22 mouse cellular contexts compared by ENCODE assay signal in the genomic region with DNA sequence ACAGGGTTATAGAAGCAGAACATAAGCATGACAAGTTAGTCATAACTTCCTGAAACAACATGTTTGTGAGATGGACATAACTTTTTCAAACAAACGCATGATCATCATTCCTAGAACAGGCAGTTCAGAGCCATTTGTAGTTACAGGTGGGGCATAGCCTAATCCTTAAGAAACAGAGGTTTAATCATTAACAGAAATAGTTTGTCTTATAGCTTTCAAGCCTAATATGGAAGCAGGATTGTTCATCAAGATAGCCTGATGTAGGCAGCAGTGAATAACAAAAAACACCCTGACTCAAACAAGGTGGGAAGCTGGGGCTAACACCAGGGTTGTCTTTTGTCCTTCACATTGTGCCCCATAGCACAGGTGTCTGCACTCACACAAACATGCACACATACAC.
DNase-seq lines count a peak whose midpoint lies in the region; ATAC-seq and TF ChIP-seq lines count a peak whose summit lies in the region.
"Had no signal": no experiment of that assay in that cellular context is flagged by ENCODE, and none has a peak within 500 bp of the region (broad histone marks: within the 10 kb centered on the region; RNA-seq: fewer than 3 reads in every experiment).

No protein-coding gene starts in this region.

- H3K27me3 ChIP-seq in heart, postnatal 0 days (ENCODE audit: control insufficient read depth, insufficient read depth, low read length), result no peaks in the 10 kb centered on the region
- H3K27me3 ChIP-seq in lung, postnatal 0 days (replicated peaks; ENCODE audit: insufficient read depth, low read length), result no peaks in the 10 kb centered on the region
- H3K27me3 ChIP-seq in stomach, postnatal 0 days (ENCODE audit: control insufficient read depth, insufficient read depth, low read length), result no peaks in the 10 kb centered on the region
- peaks cover 37% of the 10 kb centered on the region for H3K27me3 ChIP-seq in hindbrain, embryonic 12.5 days
- H3K27me3 ChIP-seq: CH12.LX, Patski had no signal

- no peak for DNase-seq in heart, postnatal 0 days (ENCODE audit: low spot score)
- DNase-seq in heart, adult 11 months, result no peak
- peak; percentile 45 for DNase-seq in lung, postnatal 0 days (ENCODE audit: low spot score)
- DNase-seq in lung, adult 2 months, result no peak
- DNase-seq in stomach, postnatal 0 days (ENCODE audit: low spot score), result no peak
- DNase-seq: B cell, adult 2 months; cerebellum, adult 18-20 months; cerebellum, adult 9-10 months; cerebellum, postnatal 14 days; gastrocnemius, postnatal 10 days; gastrocnemius, postnatal 36 days; heart, postnatal 14 days had no signal

- no peaks in the 10 kb centered on the region for H3K9me3 ChIP-seq in heart, postnatal 0 days (replicated peaks; ENCODE audit: control insufficient read depth, low read length)
- no peaks in the 10 kb centered on the region for H3K9me3 ChIP-seq in lung, postnatal 0 days (ENCODE audit: low read length)
- H3K9me3 ChIP-seq in stomach, postnatal 0 days (ENCODE audit: control insufficient read depth, low read length), result no peaks in the 10 kb centered on the region
- no peaks in the 10 kb centered on the region for H3K9me3 ChIP-seq in hindbrain, embryonic 12.5 days (replicated peaks)
- H3K9me3 ChIP-seq: forebrain, embryonic 10.5 days; forebrain, embryonic 13.5 days; G1E; hindbrain, embryonic 13.5 days had no signal

- TF ChIP-seq POLR2A in lung, adult 2 months (IDR thresholded peaks at IDR 0.05; ENCODE audit: borderline replicate concordance, extremely low read depth, low read depth, low read length), result no peak

- peaks cover 20% of the 10 kb centered on the region for H3K4me1 ChIP-seq in heart, postnatal 0 days (ENCODE audit: control insufficient read depth, insufficient read depth)
- no peaks in the 10 kb centered on the region for H3K4me1 ChIP-seq in lung, postnatal 0 days (ENCODE audit: insufficient read depth, low read depth, low read length)
- H3K4me1 ChIP-seq in lung, adult 2 months (ENCODE audit: control insufficient read depth, insufficient read depth, low read length), result peaks cover 2% of the 10 kb centered on the region; the same call in 1 of the 2 replicates
- H3K4me1 ChIP-seq in stomach, postnatal 0 days (replicated peaks; ENCODE audit: control insufficient read depth, insufficient read depth), result no peaks in the 10 kb centered on the region
- peaks cover 14% of the 10 kb centered on the region; the same call in 1 of the 2 replicates for H3K4me1 ChIP-seq in hindbrain, embryonic 12.5 days

- ATAC-seq in heart, postnatal 0 days (ENCODE audit: insufficient read depth, low read depth), result no peak
- no peak for ATAC-seq in lung, postnatal 0 days
- ATAC-seq in stomach, postnatal 0 days (ENCODE audit: low FRiP score, low TSS enrichment), result peak; percentile 66; the same call in 1 of the 2 replicates
- no peak for ATAC-seq in hindbrain, embryonic 12.5 days (ENCODE audit: low FRiP score)
- ATAC-seq: forebrain, embryonic 13.5 days; forebrain, embryonic 16.5 days; hindbrain, embryonic 16.5 days; Patski had no signal

- no peaks in the 10 kb centered on the region for H3K36me3 ChIP-seq in heart, postnatal 0 days (replicated peaks; ENCODE audit: control insufficient read depth, insufficient read depth, low read length)
- no peaks in the 10 kb centered on the region for H3K36me3 ChIP-seq in lung, postnatal 0 days (ENCODE audit: insufficient read depth, low read length)
- H3K36me3 ChIP-seq in stomach, postnatal 0 days (ENCODE audit: control insufficient read depth, insufficient read depth, low read length), result no peaks in the 10 kb centered on the region
- H3K36me3 ChIP-seq in hindbrain, embryonic 12.5 days, result no peaks in the 10 kb centered on the region
- H3K36me3 ChIP-seq: forebrain, embryonic 10.5 days; hindbrain, embryonic 13.5 days had no signal

- H3K4me2 ChIP-seq in heart, postnatal 0 days (ENCODE audit: low read depth, low read length), result no peak overlapping the region
- no peak overlapping the region for H3K4me2 ChIP-seq in lung, postnatal 0 days (replicated peaks; ENCODE audit: low read depth, low read length)
- no peak overlapping the region for H3K4me2 ChIP-seq in stomach, postnatal 0 days (replicated peaks; ENCODE audit: low read depth)
- no peak overlapping the region for H3K4me2 ChIP-seq in hindbrain, embryonic 12.5 days (replicated peaks)
- H3K4me2 ChIP-seq: forebrain, embryonic 13.5 days; heart, embryonic 11.5 days; hindbrain, embryonic 13.5 days had no signal

- TF ChIP-seq CTCF in heart, postnatal 0 days (IDR thresholded peaks at IDR 0.05; ENCODE audit: low read depth), result no peak
- no peak for TF ChIP-seq CTCF in lung, postnatal 0 days (IDR thresholded peaks at IDR 0.05)
- no peak for TF ChIP-seq CTCF in lung, adult 2 months (IDR thresholded peaks at IDR 0.05; ENCODE audit: insufficient read depth, low read length)
- TF ChIP-seq CTCF in stomach, postnatal 0 days (IDR thresholded peaks at IDR 0.05; ENCODE audit: low read depth), result no peak

- WGBS in heart, postnatal 0 days, result 79% methylated on average over 1 of the region's 1 CpGs
- WGBS in lung, postnatal 0 days, result 45% methylated on average over 1 of the region's 1 CpGs
- WGBS in lung, adult 2 months, result 58% methylated on average over 1 of the region's 1 CpGs
- 44% methylated on average over 1 of the region's 1 CpGs for WGBS in stomach, postnatal 0 days
- WGBS in hindbrain, embryonic 12.5 days, result 96% methylated on average over 1 of the region's 1 CpGs

- H3K4me3 ChIP-seq in heart, postnatal 0 days (ENCODE audit: low read depth, low read length), result no peak overlapping the region
- H3K4me3 ChIP-seq in lung, postnatal 0 days (ENCODE audit: low read depth, low read length), result no peak overlapping the region
- H3K4me3 ChIP-seq in lung, adult 2 months (replicated peaks; ENCODE audit: extremely low read depth, low read depth, low read length), result no peak overlapping the region
- H3K4me3 ChIP-seq in stomach, postnatal 0 days (ENCODE audit: low read depth, low read length), result no peak overlapping the region
- H3K4me3 ChIP-seq in hindbrain, embryonic 12.5 days, result no peak overlapping the region
- H3K4me3 ChIP-seq: forebrain, embryonic 10.5 days; forebrain, embryonic 13.5 days; hindbrain, embryonic 13.5 days had no signal

- no peak overlapping the region for H3K9ac ChIP-seq in heart, postnatal 0 days (replicated peaks; ENCODE audit: low read depth, low read length)
- no peak overlapping the region for H3K9ac ChIP-seq in lung, postnatal 0 days (replicated peaks; ENCODE audit: low read depth)
- no peak overlapping the region for H3K9ac ChIP-seq in stomach, postnatal 0 days (ENCODE audit: low read length)
- H3K9ac ChIP-seq in hindbrain, embryonic 12.5 days, result no peak overlapping the region
- H3K9ac ChIP-seq: forebrain, embryonic 13.5 days; hindbrain, embryonic 13.5 days had no signal

- peak overlapping the region; percentile 53 for H3K27ac ChIP-seq in heart, postnatal 0 days (ENCODE audit: low read depth)
- 0 out of 2 replicates have a peak overlapping the region, but pooled peaks have one; percentile 26 for H3K27ac ChIP-seq in lung, postnatal 0 days (ENCODE audit: low read length)
- no peak overlapping the region for H3K27ac ChIP-seq in stomach, postnatal 0 days (replicated peaks)
- H3K27ac ChIP-seq in hindbrain, embryonic 12.5 days, result no peak overlapping the region
- H3K27ac ChIP-seq: forebrain, embryonic 10.5 days; forebrain, embryonic 13.5 days; hindbrain, embryonic 13.5 days had no signal

- TF ChIP-seq EP300 in heart, postnatal 0 days (IDR thresholded peaks at IDR 0.05; ENCODE audit: low read depth), result no peak
- no peak for TF ChIP-seq EP300 in lung, postnatal 0 days (IDR thresholded peaks at IDR 0.05)
- TF ChIP-seq EP300 in stomach, postnatal 0 days (optimal IDR thresholded peaks at IDR 0.05), result no peak

Comparison
In these comparisons a context has a peak if more than half of its experiments do, and no peak if none do; other contexts are left out.
1. H3K27ac ChIP-seq: peak in heart, postnatal 0 days (single experiment) and lung, postnatal 0 days (single experiment); none in stomach, postnatal 0 days (single experiment) and hindbrain, embryonic 12.5 days (single experiment).